Mouse (Mus musculus): ENCODE results near the gene Ttc25.

The Ttc25 gene

DNA sequence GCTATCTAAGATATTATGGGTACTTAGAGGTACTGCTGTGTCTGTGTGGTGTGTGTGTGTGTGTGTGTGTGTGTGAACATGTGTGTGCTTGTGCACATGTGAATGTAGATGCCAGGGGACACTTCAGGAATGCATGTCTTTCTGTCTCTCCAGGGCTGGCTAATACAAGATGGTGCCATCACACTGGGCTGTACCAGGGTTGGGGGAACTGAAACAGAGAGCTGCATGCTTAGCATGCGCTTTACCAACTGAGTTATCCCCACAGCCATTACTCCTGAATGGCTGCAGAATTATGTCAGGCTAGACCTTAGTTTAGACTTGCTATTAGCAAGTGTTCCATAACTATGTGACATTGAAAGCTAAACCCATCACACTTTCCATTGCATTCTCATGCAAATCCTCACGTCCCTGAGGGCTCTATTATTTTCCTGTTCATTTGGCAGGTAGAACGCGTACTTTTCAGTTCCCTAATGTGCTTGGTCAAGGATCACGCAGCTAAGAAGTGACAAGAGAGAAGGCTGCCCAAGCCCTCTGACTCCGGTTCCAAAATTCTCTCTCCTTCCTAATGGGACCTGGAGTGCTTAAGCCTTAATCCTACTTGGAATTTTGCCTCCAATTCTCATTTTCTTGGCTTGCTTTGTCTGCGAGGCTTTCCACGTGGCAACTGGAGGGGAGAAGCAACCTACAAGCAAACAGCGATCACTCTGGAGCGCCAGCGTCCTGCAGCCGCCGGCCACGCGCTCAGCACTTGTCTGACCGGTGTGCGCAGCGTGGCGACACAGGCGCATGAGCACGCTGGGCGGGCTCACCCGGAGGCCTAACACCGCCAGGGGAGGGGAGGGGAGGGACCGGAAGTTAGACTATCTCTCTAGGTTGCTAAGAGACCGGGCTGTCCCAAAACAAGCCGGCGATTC, at the start of gene Ttc25:
TSS of gene Ttc25 (plus strand) at position 776 of the 914 bp plus-strand sequence.
- peak; percentile 90 for DNase-seq (ENCODE audit: low spot score)

DNA sequence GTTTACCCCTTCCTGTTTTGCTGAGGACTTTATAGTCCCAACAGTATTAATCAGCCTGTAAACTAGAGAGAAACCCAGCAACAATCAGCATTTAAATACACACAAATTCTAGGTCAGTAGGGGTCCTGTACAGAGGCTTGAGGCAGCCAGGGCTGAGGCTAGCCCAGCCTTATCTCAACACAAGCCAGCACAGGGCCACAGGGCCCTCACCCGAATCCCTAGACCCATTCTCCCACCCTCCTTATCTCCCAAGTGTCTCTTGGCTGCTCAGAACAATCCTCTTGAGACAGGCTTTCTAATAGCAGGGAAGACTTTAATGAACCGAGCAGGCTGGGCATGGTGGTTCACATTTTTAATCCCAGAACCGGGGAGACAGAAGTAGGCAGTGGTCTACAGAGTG, 45.2 kb upstream of the Ttc25 start:
- no peak for DNase-seq (ENCODE audit: low spot score)

DNA sequence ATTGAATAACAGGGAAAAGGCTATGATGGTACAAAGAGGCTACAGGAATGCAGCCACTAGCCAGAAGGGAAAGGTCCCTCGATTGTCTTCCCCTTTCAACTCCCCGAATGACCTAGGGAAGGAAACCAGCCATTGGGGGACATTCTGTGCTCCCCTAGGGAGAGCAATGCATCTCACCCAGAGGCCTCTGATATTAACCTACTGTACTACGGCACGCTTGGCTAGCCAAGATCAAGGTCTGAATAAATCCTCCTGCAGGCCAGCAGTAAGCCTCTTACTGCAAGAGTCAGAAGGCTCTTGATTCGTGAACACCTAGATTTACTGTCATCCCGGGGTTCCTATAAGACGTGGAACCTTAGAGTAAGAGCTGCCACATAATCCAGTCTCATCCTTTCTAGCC, 44.8 kb upstream of the Ttc25 start:
- no peak for DNase-seq (ENCODE audit: low spot score)

DNA sequence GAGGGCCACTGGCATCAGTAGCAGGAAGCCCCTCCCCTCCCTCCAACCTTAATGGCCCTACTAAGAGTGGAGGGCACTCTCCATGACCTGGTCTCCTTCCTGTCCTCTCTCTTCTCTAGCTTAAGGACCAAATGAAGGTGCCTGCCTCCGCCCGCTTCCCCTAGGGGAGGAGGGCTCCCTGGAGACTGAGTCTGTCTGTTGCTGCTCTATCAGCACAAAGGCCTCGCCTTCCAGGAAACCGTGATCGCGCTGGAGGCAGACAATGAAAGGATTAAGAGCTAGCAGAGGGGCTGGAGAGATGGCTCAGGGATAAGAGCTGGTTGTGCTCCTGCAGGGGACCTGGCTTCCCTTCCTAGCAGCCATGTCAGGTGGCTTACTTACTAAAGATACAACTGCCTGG, 44.1 kb upstream of the Ttc25 start:
- DNase-seq (ENCODE audit: low spot score) = no peak

DNA sequence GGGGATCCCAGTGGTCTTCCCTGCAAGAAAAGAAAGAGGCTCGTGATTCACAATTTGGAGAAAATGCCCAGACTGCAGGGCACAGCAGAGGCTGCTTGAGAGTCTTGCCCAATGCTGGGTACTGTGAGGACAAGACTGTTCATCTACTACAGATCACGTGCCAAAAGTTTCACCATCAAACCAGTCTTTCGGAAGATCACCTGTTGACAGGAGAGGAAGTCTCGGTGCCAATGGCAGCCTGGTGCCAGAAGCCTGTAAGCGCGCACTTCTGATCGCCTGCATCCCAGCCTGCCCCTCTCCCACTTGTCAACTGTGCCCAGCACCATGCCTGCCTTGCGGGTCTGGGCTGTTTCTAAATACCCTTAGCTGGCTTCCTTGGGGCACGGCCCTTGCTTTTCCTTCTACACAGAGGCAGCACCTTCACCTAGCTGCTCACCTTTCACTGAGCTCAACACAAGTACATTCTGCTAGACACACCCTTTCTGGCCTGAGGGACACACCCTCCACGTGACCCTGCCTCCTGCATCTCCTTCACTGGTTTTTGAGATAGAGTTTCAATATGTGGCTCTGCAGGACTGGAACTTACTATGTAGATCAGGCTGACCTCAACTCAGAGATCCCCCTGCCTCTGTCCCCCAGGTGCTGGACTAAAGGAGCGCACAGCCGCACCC, 40.3 kb upstream of the Ttc25 start:
- DNase-seq (ENCODE audit: low spot score) = no peak

DNA sequence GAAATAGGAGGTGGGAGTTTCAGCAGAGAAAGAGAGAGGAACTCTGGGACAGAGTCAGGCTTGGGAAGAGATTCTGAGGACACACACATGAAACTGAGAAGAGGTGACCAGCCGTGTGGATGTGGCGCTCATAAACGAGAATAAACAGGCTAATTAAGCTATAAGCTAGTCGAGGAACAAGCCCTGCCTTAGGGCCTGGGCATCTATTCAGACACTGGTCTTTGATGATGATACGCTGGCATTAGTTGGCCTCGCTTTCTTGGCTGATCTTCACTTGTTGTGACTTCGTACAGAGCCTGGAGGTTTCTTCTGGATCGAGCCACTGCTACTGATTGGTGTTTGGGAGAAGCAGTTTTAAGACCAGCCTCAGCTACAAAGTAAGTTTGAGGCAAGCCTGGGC, 39.4 kb upstream of the Ttc25 start:
- DNase-seq (ENCODE audit: low spot score) = no peak

DNA sequence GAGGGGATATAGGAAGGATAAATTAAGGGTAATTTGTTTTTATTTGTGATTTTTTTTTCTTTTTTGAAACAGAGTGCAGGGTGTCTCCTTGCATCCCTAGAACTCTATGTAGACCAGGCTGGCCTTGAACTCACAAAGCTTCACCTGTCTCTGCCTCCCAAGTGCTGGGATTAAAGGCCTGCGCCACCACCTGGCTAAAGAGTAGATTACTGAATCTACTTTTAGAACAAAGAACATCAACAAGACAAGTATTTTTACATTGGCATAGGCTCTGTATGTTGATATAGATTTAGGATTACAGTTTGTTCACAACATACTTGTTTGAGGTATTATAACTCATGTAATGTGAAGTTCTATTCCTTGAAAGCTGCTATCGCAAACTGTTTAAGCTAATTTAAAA, 34.9 kb upstream of the Ttc25 start:
- DNase-seq (ENCODE audit: low spot score) = no peak

DNA sequence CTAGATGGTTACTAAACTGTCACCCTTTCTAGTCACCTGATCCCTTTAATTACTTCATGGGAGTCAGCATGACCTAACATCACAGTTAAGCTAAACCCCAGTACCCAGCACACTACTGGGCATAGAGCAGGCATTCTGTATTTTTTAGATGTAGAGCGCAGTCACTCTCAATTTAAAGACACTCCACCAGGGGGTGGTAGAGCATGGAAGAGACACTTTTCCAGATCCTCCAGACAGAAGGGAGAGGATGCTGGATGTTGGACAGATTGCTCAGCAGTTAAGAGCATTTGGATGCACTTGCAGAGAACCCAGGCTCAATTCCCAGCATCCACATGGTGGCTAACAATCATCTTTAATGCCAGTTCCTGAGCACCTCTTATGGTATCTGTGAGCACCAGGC, 33.0 kb upstream of the Ttc25 start:
- no peak for DNase-seq (ENCODE audit: low spot score)

DNA sequence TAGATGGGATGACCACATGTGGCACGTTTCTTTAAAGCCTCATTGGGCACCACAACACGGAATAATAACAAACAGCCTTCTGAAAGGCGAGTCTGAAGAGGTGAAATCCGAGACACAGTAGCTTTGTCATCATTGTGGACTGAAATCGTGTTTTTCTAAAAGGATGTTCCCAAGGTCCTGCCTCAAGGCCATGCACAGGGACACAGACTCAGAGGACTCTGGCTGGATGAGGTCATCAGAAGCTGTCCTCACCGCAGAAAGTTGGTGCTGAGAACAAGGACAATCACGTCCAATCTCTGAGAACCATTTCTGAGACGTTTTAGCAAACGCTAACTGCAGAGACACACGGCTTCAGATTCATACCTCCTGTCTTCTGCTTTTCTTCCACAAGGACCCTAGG, 31.7 kb upstream of the Ttc25 start:
- no peak for DNase-seq (ENCODE audit: low spot score)

DNA sequence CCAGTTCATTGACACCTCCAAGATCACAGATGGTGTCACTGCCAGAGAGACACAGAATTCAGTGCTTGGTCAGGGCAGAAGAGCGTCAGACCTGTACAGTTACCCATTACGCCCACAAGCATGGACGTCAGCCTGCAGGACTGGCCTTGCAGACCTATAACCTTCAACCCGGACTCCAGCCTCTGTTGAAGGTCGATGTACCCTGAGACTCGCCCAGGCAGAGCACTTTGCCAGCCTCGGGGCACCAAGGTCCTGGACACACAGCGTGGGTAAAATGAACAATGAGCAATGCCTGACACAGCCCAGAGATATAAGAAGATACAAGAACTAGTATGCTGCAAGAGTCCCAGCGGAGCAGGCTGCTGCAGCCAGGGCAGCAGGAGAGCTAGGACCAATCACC, 30.3 kb upstream of the Ttc25 start:
- DNase-seq (ENCODE audit: low spot score) = no peak

DNA sequence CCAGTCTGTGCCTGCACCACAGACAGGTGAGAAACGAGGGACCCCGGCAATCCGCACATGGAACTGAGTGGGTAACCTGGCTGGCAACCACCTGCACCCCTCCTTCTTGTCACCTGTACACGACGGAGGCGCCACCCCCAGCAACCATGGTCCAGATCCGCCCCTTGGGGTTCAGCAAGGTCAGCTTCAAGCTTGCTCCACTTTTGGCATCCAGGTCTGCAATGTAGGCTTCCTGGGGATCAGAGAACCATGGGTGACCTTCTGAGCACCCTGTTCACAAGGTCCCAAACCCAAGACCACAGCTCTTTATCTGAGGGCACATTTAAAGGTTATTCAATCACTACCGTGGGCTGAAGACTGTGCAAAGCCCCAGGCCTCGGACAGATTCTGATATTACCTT, 29.6 kb upstream of the Ttc25 start:
- DNase-seq (ENCODE audit: low spot score) = no peak

DNA sequence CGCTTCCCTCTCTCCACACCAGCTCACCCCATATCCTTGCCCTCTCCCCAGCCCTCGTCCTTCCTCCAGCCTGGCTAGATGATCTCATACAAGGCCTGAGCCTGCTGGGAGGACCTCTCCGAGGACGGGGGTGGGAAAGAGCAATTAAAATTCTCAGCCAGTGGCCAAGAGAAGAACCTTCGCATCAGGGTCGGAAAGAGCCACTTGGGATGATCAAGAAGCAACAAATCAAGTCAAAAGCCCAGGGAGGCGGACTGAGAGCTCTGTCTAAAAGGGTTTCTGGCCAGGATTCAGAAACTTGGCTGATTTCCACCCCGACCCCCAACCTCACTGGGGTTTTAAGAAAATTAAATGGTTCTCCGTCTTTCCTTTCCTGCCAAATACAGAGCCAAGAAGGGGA, 29.1 kb upstream of the Ttc25 start:
- DNase-seq (ENCODE audit: low spot score) = no peak

DNA sequence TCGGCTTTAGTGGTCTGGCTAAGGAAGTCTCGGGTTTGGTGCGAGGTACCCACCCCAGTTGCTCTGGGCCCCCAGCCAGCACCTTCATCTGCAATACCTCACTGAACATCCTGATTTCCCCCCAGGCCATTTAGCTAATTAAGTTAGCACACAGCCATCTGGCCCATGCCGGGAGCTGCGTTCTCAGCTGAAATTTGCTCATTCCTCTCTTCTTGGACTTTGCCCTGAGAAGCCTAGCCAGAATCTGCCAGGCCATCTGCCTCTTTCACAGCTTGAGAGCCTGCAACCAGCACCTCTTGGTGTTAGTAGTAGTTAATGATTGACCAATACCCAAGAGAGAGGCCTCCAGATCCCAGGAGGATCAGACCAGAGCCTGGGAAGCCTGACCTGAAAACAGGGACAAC, 27.2 kb upstream of the Ttc25 start:
- DNase-seq (ENCODE audit: low spot score) = no peak

DNA sequence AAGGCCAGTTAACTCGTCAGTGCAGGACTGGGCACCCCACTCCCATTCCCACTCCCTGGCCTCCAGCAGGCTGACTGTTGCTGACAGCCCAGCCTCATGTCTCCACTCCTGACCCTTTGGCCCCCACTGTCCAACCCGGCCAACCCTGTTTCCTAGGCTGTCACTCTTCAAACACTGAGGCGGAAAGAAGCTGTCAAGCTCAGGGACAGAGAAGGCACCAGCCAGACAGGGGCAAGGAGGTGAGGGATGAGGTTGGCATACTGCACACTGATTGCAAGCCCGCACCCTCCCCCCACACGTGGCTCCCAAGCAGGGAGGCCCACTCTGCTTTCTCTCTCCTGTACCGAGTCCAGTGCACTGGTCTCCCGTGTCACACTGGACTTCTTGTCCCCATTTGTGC, 26.2 kb upstream of the Ttc25 start:
- no peak for DNase-seq (ENCODE audit: low spot score)

DNA sequence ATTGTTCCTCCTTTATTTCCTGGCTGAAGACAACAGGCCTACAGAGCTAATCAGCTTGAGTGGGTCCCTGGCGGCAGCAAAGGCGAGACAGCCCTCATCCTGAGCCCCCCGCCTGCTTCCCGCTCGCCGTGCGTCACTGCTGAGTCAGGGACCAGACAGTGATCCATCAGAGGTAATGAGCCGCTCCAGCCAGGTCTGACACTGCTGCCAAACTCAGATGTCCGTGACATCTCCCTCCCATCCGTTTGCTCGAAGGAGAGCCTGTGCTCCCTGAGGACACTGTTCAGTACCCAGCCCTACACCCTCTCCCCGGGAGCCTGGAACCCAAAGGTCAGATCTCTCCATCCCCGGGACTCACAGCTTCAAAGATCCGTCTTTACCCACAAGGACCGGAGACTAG, 24.6 kb upstream of the Ttc25 start:
- DNase-seq (ENCODE audit: low spot score) = no peak

DNA sequence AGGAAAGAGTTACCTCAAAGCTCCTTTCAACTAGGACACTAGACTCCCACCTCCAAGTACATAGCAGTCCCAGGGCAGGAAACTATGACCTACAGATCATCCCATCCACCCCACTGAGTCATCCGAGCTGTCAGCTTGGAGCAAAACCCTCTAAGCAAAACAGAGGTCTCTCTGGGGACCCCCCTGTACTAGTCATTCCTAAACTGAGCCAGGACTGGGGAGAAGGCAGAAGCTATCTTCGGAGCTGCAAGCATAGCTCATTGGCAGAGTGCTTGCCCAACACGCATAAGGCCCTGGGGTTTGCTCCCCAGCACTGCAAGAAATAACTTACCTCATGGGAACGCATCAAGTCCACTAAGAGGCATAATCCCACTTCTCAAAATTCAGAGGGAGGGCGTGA, 21.0 kb upstream of the Ttc25 start:
- no peak for DNase-seq (ENCODE audit: low spot score)

DNA sequence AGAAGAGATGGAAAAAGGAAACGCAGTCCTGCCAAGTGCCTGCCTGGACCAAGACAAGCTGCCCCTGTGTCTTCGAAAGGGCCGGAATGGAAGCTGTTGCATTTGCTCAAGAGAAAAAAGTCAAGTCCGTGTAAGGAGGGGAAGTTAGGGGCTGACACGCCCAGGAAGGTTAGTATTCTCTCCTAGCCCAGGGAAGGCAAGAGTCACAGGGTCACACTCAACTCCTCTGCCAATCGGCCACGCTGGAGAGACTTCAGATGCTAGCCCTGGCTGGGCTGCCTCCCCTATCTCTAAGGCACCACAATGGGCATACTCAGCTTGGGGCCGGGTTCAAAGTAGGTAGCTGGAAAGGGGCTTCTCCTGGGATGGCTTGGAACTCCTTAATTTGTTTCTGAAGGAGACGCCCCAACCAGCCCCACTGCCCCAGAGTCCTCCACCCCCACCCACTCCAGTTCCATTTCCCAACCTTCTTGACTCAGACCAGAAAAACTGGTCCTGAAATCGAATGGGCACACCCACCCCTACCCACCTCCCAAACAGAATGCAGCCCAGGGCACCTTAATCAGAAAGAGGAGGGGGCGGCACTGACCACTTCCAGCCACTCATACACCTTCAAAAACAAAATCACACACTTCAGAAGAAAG, 20.3 kb upstream of the Ttc25 start:
- DNase-seq (ENCODE audit: low spot score) = no peak

DNA sequence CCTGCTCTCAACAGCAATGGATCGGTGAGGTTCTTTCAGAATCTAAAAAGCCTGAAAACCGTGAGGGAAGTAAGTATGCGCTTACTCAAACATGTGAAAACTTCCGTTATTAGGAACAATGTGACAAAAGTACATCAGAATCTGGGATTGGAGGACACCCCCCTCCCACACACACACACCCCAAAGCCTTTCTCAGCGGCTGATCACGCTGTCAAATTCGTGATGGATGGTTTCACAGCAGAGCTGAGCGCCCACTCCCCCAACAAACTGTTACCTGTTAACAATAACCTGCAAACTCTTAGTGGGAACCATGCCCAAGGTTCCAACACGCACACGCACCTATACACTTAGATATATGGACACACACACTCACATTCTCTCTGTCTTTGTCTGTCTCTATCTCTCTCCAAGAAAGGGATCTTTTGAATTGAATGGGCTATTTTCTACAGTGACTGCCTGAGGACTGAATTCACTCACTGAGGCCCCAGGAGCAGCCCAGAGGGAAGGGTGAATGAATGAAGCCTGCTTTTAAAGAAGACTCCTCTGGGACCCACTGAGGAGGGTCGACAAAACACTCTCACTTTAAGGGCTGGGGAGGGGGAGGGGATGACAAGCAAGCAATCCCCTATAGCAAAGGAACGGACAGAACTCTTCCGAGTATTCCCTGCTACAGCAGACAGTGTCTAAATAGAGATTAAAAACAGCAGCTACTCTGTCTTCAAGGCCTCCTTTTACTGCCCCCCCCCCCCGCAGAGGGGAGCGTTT, 19.2 kb upstream of the Ttc25 start:
- no peak for DNase-seq (ENCODE audit: low spot score)

DNA sequence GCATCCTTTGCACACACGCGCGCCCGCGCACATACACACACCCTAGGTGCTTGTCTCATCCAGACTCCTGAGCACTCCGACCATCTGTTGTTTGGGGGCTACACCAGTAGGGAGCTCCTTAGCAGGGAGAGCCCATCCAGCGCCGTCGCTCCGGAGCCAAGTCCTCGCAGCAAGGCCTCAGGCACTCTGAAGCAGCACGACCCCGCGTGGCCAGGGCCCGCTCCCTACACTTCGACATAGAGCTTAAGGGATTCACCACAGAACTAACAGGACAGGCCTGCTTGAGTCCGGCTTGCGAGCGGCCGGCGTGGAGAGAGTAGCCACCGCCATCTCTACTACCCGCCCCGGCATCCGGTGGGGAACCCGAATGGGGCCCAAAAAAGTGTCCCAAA, 18.3 kb upstream of the Ttc25 start:
- peak; percentile 54 for DNase-seq (ENCODE audit: low spot score)

DNA sequence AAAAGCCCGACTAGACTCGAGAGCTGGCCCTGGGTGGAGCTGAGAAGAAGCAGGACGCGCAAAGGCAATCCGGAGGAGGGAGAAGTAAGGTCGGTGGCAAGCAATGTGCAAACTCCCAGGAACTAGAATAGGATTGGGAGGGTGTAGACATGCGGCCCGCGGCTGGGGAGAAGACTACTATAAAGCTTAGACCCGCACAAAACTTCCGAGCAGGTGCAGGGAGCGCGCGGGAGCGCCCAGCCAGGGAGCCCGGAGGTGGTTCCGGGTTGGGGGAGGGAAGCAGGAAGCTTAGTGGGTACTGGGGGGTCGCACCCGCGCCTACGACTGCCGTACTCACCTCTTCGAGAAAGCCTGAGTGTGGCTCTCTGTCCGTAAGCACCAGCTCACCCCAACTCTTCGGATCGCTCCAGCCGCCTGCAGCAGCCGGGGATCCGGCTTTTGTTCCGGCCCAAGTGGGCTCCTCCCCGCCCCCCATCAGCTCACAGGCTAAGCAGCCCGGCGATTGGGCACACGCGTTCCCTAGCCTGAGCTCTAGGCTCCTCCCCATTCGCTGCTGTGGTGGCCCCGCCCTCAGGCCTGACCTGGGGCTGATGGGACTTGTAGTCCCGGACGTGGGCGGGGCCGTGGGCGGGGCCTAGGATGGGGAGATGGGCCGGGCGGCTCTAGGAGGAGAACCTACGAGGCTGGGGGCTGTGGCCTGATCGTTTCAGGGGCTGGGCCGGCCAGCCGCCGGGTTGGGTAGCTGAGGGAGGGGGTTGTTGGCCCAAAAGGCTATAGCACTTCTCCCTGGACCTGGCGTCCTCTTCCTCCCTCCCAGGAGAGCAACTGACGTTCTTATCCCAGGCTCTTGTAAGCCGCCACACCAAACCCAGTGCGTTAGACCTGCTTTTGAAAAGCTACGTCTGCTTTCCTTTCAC, 17.7 kb upstream of the Ttc25 start, which contains the start of gene Acly:
TSS of gene Acly (minus strand) at position 543 of the 917 bp plus-strand sequence.
- DNase-seq (ENCODE audit: low spot score) = peak; percentile 99

All from testis, postnatal 14 days (tissue).